Mouse (Mus musculus): ENCODE results near the gene Zfyve19.
A peak's percentile ranks its signal among the peaks of the same experiment; 100 is the strongest.

The Zfyve19 gene

GRCm38 (mm10) chr2:119196316-119197108, 11.9 kb upstream of the Zfyve19 start:
- no peak for DNase-seq (ENCODE audit: low read depth, low spot score)

- DNase-seq (ENCODE audit: low read depth, low spot score) = no peak
Measured at GRCm38 (mm10) chr2:119197493-119197892, 10.9 kb upstream of the Zfyve19 start.

- peak; percentile 34 for DNase-seq (ENCODE audit: low read depth, low spot score)
Measured at GRCm38 (mm10) chr2:119198049-119198448, 10.4 kb upstream of the Zfyve19 start.

- DNase-seq (ENCODE audit: low read depth, low spot score) = no peak
Measured at GRCm38 (mm10) chr2:119198934-119199333, 9.5 kb upstream of the Zfyve19 start.

- DNase-seq (ENCODE audit: low read depth, low spot score) = no peak
Measured at GRCm38 (mm10) chr2:119202914-119203453, 5.4 kb upstream of the Zfyve19 start.

- no peak for DNase-seq (ENCODE audit: low read depth, low spot score)
Measured at GRCm38 (mm10) chr2:119203871-119204460, 4.5 kb upstream of the Zfyve19 start.

GRCm38 (mm10) chr2:119207961-119208343, 465 bp upstream of the Zfyve19 start:
- DNase-seq (ENCODE audit: low read depth, low spot score) = no peak

GRCm38 (mm10) chr2:119209176-119209507, 725 bp downstream of the Zfyve19 start:
- peak; percentile 17 for DNase-seq (ENCODE audit: low read depth, low spot score)

- DNase-seq (ENCODE audit: low read depth, low spot score) = no peak
Measured at GRCm38 (mm10) chr2:119229775-119230704, 21.6 kb downstream of the Zfyve19 start, which contains the start of gene Ppp1r14d. TSS of gene Ppp1r14d (minus strand) at chr2:119229906.

- DNase-seq (ENCODE audit: low read depth, low spot score) = no peak
Measured at GRCm38 (mm10) chr2:119236682-119237209, 28.3 kb downstream of the Zfyve19 start.

- DNase-seq (ENCODE audit: low read depth, low spot score) = no peak
Measured at GRCm38 (mm10) chr2:119237210-119237870, 28.9 kb downstream of the Zfyve19 start, which contains the start of gene Spint1. TSS of gene Spint1 (plus strand) at chr2:119237362.

- DNase-seq (ENCODE audit: low read depth, low spot score) = peak; percentile 6
Measured at GRCm38 (mm10) chr2:119237871-119238220, 29.4 kb downstream of the Zfyve19 start.

GRCm38 (mm10) chr2:119238671-119239070, 30.3 kb downstream of the Zfyve19 start:
- no peak for DNase-seq (ENCODE audit: low read depth, low spot score)

GRCm38 (mm10) chr2:119240075-119240818, 31.8 kb downstream of the Zfyve19 start:
- no peak for DNase-seq (ENCODE audit: low read depth, low spot score)

GRCm38 (mm10) chr2:119240819-119241186, 32.4 kb downstream of the Zfyve19 start:
- DNase-seq (ENCODE audit: low read depth, low spot score) = no peak

- DNase-seq (ENCODE audit: low read depth, low spot score) = no peak
Measured at GRCm38 (mm10) chr2:119242548-119242947, 34.1 kb downstream of the Zfyve19 start.

GRCm38 (mm10) chr2:119245246-119245645, 36.8 kb downstream of the Zfyve19 start:
- no peak for DNase-seq (ENCODE audit: low read depth, low spot score)

- DNase-seq (ENCODE audit: low read depth, low spot score) = no peak
Measured at GRCm38 (mm10) chr2:119247904-119248303, 39.5 kb downstream of the Zfyve19 start.

- DNase-seq (ENCODE audit: low read depth, low spot score) = no peak
Measured at GRCm38 (mm10) chr2:119249592-119250061, 41.2 kb downstream of the Zfyve19 start.

- no peak for DNase-seq (ENCODE audit: low read depth, low spot score)
Measured at GRCm38 (mm10) chr2:119250377-119250776, 42.0 kb downstream of the Zfyve19 start.
